Mouse (Mus musculus) midbrain, embryonic 13.5 days (tissue): Measurements from ENCODE around the gene Nhsl2. TPM values are rescaled to one million over a fixed set of nuclear protein-coding genes. Genes with fewer than 3 reads are reported as not detected.
"Not testable (repeated sequence)": the region's sequence is repeated elsewhere in the genome, so short reads cannot be mapped to it uniquely, and the experiment has no call there.

Experiments used
- ATAC-seq: fragments of 200-750 bp; cut with Nextera tagmentation; 2 replicates; pipeline ENCODE4 v1.8.0; 2017; ENCODE audit warnings: mild to moderate bottlenecking, moderate TSS enrichment, moderate library complexity
- H3K27ac ChIP-seq: fragments of 300-500 bp; sonication (generic); 2 replicates; pipeline ENCODE4 v1.5.1; 2015; ENCODE audit warnings: inconsistent platforms, mild to moderate bottlenecking, moderate library complexity
- H3K27me3 ChIP-seq: fragments of 300-500 bp; sonication (generic); 2 replicates; pipeline ENCODE4 v1.6.1; 2015; ENCODE audit warnings: mild to moderate bottlenecking, inconsistent platforms
- H3K36me3 ChIP-seq: fragments of 300-500 bp; sonication (generic); 2 replicates; pipeline ENCODE4 v1.6.1; 2015; ENCODE audit warnings: mild to moderate bottlenecking, inconsistent platforms
- H3K4me1 ChIP-seq: fragments of 300-500 bp; sonication (generic); replicated peaks from 2 replicates; pipeline ENCODE4 v1.6.1; 2015; ENCODE audit warnings: inconsistent platforms
- H3K4me2 ChIP-seq: fragments of 300-500 bp; sonication (generic); replicated peaks from 2 replicates; pipeline ENCODE4 v1.6.1; 2015; ENCODE audit warnings: moderate library complexity, mild to moderate bottlenecking, inconsistent platforms
- H3K4me3 ChIP-seq: fragments of 300-500 bp; sonication (generic); replicated peaks from 2 replicates; pipeline ENCODE4 v1.5.1; 2015; ENCODE audit warnings: mild to moderate bottlenecking, inconsistent platforms
- H3K9ac ChIP-seq: fragments of 300-500 bp; sonication (generic); replicated peaks from 2 replicates; pipeline ENCODE4 v1.6.1; 2015; ENCODE audit warnings: mild to moderate bottlenecking, inconsistent platforms
- H3K9me3 ChIP-seq: fragments of 300-500 bp; sonication (generic); 2 replicates; pipeline ENCODE4 v1.6.1; 2016; ENCODE audit warnings: mild to moderate bottlenecking, inconsistent platforms
- WGBS: fragments of 180-500 bp; shearing (Covaris S2); methylation state at CpG from one replicate; pipeline ENCODE4 v1.1.7; 2015; 5-methylcytosine and 5-hydroxymethylcytosine counted together
- polyA plus RNA-seq: library from polyadenylated mRNA; unstranded; fragments of >200 nt; fragmentation: Nextera tagmentation; extraction: Ambion mirVana; gene quantifications from 2 replicates; pipeline ENCODE4 v1.2.1, GENCODE M21; 2015

Gene Nhsl2
- polyA plus RNA-seq, 1 experiment from 2014 or later: 7.3 TPM

- Histone ChIP-seq H3K4me2 (no peak overlapping the region), H3K4me3 (no peak overlapping the region), H3K36me3 (no peaks in the 10 kb centered on the region), H3K27ac (no peak overlapping the region), H3K9me3 (no peaks in the 10 kb centered on the region), H3K4me1 (peaks cover 25% of the 10 kb centered on the region), H3K27me3 (peaks cover 5% of the 10 kb centered on the region; the same call in 1 of the 2 replicates), H3K9ac (no peak overlapping the region)
- 86% methylated on average over 7 of the region's 7 CpGs for WGBS
- no peak for ATAC-seq
Observed at GRCm38 (mm10) chrX:102076886-102077765, 227.9 kb downstream of the Nhsl2 start.

- Histone ChIP-seq H3K36me3 (no peaks in the 10 kb centered on the region), H3K27me3 (peaks cover 14% of the 10 kb centered on the region; the same call in 1 of the 2 replicates), H3K9me3 (no peaks in the 10 kb centered on the region), H3K4me1 (peaks cover 24% of the 10 kb centered on the region), H3K9ac (no peak overlapping the region), H3K4me2 (peak overlapping the region; percentile 30; the same call in 1 of the 2 replicates), H3K27ac (peak overlapping the region; percentile 93), H3K4me3 (no peak overlapping the region)
- ATAC-seq: 0 out of 2 replicates have a peak, but pooled peaks have one; percentile 6
- WGBS: 38% methylated on average over 10 of the region's 10 CpGs
Observed at GRCm38 (mm10) chrX:102081076-102081475, 231.9 kb downstream of the Nhsl2 start.

- no peaks in the 10 kb centered on the region for H3K36me3 ChIP-seq
- no peak overlapping the region for H3K9ac ChIP-seq
- WGBS: 33% methylated on average over 7 of the region's 7 CpGs
- no peaks in the 10 kb centered on the region for H3K9me3 ChIP-seq
- H3K27me3 ChIP-seq: peaks cover 20% of the 10 kb centered on the region; the same call in 1 of the 2 replicates
- H3K27ac ChIP-seq: peak overlapping the region; percentile 93
- H3K4me2 ChIP-seq: peak overlapping the region; percentile 30
- peaks cover 24% of the 10 kb centered on the region for H3K4me1 ChIP-seq
- H3K4me3 ChIP-seq: no peak overlapping the region
- ATAC-seq: peak; percentile 98
Observed at GRCm38 (mm10) chrX:102081573-102082279, 232.5 kb downstream of the Nhsl2 start.

GRCm38 (mm10) chrX:102082340-102082739, 233.2 kb downstream of the Nhsl2 start:
- peak overlapping the region; percentile 93 for H3K27ac ChIP-seq
- peaks cover 21% of the 10 kb centered on the region; the same call in 1 of the 2 replicates for H3K27me3 ChIP-seq
- H3K4me1 ChIP-seq: peaks cover 24% of the 10 kb centered on the region
- no peaks in the 10 kb centered on the region for H3K36me3 ChIP-seq
- no peak overlapping the region for H3K4me3 ChIP-seq
- 34% methylated on average over 5 of the region's 5 CpGs for WGBS
- no peak overlapping the region for H3K9ac ChIP-seq
- H3K4me2 ChIP-seq: no peak overlapping the region; the same call in 1 of the 2 replicates
- ATAC-seq: no peak; the same call in 1 of the 2 replicates
- no peaks in the 10 kb centered on the region for H3K9me3 ChIP-seq

GRCm38 (mm10) chrX:102085798-102086443, 236.7 kb downstream of the Nhsl2 start:
- H3K27me3 ChIP-seq: peaks cover 31% of the 10 kb centered on the region; the same call in 1 of the 2 replicates

GRCm38 (mm10) chrX:102090605-102091004, 241.4 kb downstream of the Nhsl2 start:
- 76% methylated on average over 3 of the region's 3 CpGs for WGBS
- Histone ChIP-seq H3K9ac (no peak overlapping the region), H3K4me2 (no peak overlapping the region), H3K27me3 (peaks cover 30% of the 10 kb centered on the region), H3K9me3 (no peaks in the 10 kb centered on the region), H3K36me3 (no peaks in the 10 kb centered on the region), H3K4me1 (no peaks in the 10 kb centered on the region), H3K4me3 (no peak overlapping the region), H3K27ac (no peak overlapping the region)
- ATAC-seq: no peak

More at GRCm38 (mm10) chrX:102085798-102086443, 236.7 kb downstream of the Nhsl2 start:
- Histone ChIP-seq H3K4me3 (no peak overlapping the region), H3K4me2 (no peak overlapping the region), H3K9ac (no peak overlapping the region), H3K4me1 (peaks cover 21% of the 10 kb centered on the region), H3K36me3 (no peaks in the 10 kb centered on the region), H3K9me3 (no peaks in the 10 kb centered on the region), H3K27ac (no peak overlapping the region)
- no peak for ATAC-seq
- WGBS: 85% methylated on average over 8 of the region's 8 CpGs

- H3K36me3 ChIP-seq: no peaks in the 10 kb centered on the region
- no peak overlapping the region for H3K4me3 ChIP-seq
- H3K9me3 ChIP-seq: no peaks in the 10 kb centered on the region
- H3K4me2 ChIP-seq: no peak overlapping the region
- 71% methylated on average over 7 of the region's 7 CpGs for WGBS
- H3K4me1 ChIP-seq: no peaks in the 10 kb centered on the region
- H3K9ac ChIP-seq: no peak overlapping the region
- peaks cover 22% of the 10 kb centered on the region for H3K27me3 ChIP-seq
- ATAC-seq: no peak
- H3K27ac ChIP-seq: no peak overlapping the region
Observed at GRCm38 (mm10) chrX:102094381-102094904, 245.3 kb downstream of the Nhsl2 start.

- no peak overlapping the region for H3K9ac ChIP-seq
- H3K27ac ChIP-seq: no peak overlapping the region
- no peaks in the 10 kb centered on the region for H3K9me3 ChIP-seq
- H3K4me1 ChIP-seq: no peaks in the 10 kb centered on the region
- H3K4me3 ChIP-seq: no peak overlapping the region
- ATAC-seq: no peak
- no peaks in the 10 kb centered on the region for H3K36me3 ChIP-seq
- 64% methylated on average over 7 of the region's 7 CpGs for WGBS
- H3K27me3 ChIP-seq: peaks cover 11% of the 10 kb centered on the region; the same call in 1 of the 2 replicates
- no peak overlapping the region for H3K4me2 ChIP-seq
Observed at GRCm38 (mm10) chrX:102101886-102102285, 252.7 kb downstream of the Nhsl2 start.

GRCm38 (mm10) chrX:102103830-102104229, 254.6 kb downstream of the Nhsl2 start:
- not testable (repeated sequence) for ATAC-seq, H3K36me3 ChIP-seq, H3K27ac ChIP-seq, H3K9me3 ChIP-seq, H3K4me2 ChIP-seq, H3K9ac ChIP-seq, H3K4me1 ChIP-seq, H3K4me3 ChIP-seq, H3K27me3 ChIP-seq
- WGBS: 59% methylated on average over 2 of the region's 2 CpGs

GRCm38 (mm10) chrX:102109349-102109748, 260.2 kb downstream of the Nhsl2 start:
- not testable (repeated sequence) for H3K36me3 ChIP-seq, H3K27ac ChIP-seq, H3K9ac ChIP-seq, H3K4me2 ChIP-seq, H3K9me3 ChIP-seq, H3K4me3 ChIP-seq, H3K4me1 ChIP-seq, ATAC-seq
- WGBS: 82% methylated on average over 5 of the region's 5 CpGs
- H3K27me3 ChIP-seq: peaks cover 11% of the 10 kb centered on the region; the same call in 1 of the 2 replicates

- Histone ChIP-seq H3K9ac (no peak overlapping the region), H3K36me3 (no peaks in the 10 kb centered on the region), H3K4me3 (no peak overlapping the region), H3K4me1 (peaks cover 10% of the 10 kb centered on the region; the same call in 1 of the 2 replicates), H3K27me3 (peaks cover under 1% of the 10 kb centered on the region; the same call in 1 of the 2 replicates), H3K4me2 (no peak overlapping the region), H3K27ac (peak overlapping the region; percentile 77), H3K9me3 (no peaks in the 10 kb centered on the region)
- ATAC-seq: 0 out of 2 replicates have a peak, but pooled peaks have one; percentile 22
- 41% methylated on average over 4 of the region's 4 CpGs for WGBS
Observed at GRCm38 (mm10) chrX:102115676-102116075, 266.5 kb downstream of the Nhsl2 start.
